Mouse (Mus musculus) adrenal gland, postnatal 10 days (tissue): ENCODE measurements around the gene Gkap1. TPM values are rescaled to one million over a fixed set of nuclear protein-coding genes. Genes with fewer than 3 reads are reported as not detected.

Experiments used
- DNase-seq: peaks from one replicate; pipeline ENCODE4 v3.0.0; 2021; ENCODE audit warnings: mixed read lengths
- long read RNA-seq, 2 experiments: library from polyadenylated mRNA; stranded (forward); transcript quantifications; one replicate each; pipeline ENCODE4 v2.0.0; 2021
- total RNA-seq, 2 experiments: library from RNA; stranded (reverse); gene quantifications; 2 replicates each; pipeline ENCODE4 v1.2.3; 2021

Gkap1 gene
- total RNA-seq: 10 to 100 TPM; 41.0 to 42.1 TPM
- long read RNA-seq, experiment 1, transcript Gkap1-201 (12 exons, 1,523 nt): major isoform, 28 of 62 reads
- long read RNA-seq, experiment 1, partial matches to known transcripts: 15 of 62 reads
- long read RNA-seq, experiment 1, other reads (novel, unspliced or antisense): 19 of 62 reads
- long read RNA-seq, experiment 2, transcript Gkap1-201 (12 exons, 1,523 nt): major isoform, 19 of 33 reads
- long read RNA-seq, experiment 2, partial matches to known transcripts: 5 of 33 reads
- long read RNA-seq, experiment 2, other reads (novel, unspliced or antisense): 9 of 33 reads

DNA sequence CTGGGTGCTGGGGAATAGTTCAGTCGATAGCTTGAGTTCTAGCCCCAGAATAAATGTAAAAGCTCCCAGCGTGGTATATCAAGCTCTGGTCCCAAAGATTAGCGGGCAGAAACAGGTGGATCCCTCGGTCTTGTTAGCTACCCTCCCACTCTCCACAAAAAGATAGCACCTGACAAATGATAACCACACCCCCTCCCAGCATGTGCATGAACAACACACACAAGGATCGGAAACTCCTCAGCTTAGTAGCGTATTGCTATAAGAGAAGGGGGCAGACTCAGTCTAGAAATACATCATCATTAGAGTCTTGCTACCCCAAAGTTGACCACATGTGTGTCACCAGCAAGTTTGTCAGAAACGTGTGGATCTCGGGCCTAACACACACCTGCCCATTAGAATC lies at the start of gene Gkap1:
Gene Gkap1 (minus strand): TSS at position 101 of the 400 bp plus-strand sequence.
- DNase-seq: no peak

DNA sequence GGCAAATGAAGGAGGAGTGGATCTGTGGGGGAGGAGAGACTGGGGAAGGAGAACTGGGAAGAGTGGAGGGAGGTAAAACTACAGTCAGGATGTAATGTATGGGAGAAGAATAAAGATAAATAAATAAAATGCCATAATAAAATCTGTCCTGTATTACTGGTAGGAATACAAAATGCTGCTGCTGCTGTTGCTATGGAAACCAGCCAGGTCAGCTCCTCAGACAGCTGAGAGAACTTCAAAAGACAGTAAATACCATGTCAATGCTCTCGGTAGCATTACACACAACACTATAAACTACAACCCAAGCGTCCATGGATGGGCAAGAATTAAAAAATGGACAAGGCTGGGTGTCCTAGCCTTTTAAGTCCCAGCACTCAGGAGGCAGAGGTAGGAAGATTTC lies 42.3 kb upstream of the Gkap1 start:
- DNase-seq: no peak

DNA sequence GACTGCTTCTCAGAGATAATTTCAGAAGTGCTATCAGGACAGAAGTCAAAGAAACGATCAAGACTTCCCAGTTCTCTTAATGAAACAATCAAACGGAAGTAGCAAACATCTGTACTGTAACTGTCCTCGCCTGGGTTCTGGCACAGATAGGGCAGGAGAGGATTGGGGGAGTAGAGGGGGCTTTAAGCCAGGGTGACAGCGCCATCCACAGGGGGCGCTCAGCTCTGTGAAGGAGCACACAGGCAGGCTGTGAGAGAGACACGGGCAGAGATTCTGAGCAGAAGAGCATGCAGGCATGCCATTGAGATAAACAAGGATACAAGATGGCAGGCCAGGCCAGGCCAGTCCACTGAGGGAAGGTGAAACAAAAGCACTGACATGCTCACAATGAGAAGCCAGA lies 39.5 kb upstream of the Gkap1 start:
- DNase-seq: no peak

DNA sequence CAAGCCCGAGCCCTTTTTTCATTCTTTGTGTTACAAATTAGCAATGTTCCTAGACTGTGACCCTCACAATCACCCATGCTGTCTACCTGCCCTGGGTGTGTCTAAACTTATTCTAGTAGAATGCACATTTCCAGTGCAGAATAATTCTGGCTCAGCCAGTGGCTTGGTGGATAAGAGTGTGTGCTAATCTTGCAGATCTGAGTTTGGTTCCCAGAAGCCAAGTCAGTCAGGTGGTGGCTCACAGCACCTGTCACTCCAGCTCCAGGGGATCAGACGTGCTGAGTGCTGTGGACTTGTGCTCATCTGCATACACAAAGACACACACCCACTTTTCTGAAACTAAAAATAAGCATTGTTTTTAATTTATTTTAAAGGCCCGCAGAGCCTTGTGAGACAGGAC lies 38.3 kb upstream of the Gkap1 start:
- DNase-seq: no peak

DNA sequence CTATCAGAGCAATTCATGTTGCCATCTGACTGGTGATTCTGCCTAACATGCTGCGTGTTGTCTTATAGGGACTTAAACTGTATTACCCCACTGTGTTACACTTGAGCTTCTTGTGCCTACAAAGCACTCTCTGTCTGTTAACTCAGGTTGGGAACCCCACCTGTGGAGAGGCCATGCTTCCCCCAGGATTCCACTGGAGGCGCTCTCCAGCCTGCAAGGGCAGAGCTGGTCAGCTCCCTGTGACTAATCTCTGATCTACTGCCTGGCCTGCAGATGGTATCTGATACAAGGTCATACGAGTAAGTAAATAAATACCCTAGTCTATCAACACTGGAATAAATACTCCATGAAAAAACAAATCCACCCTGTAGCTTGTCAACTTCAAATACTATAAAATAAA lies 35.9 kb upstream of the Gkap1 start:
- DNase-seq: peak; percentile 44

DNA sequence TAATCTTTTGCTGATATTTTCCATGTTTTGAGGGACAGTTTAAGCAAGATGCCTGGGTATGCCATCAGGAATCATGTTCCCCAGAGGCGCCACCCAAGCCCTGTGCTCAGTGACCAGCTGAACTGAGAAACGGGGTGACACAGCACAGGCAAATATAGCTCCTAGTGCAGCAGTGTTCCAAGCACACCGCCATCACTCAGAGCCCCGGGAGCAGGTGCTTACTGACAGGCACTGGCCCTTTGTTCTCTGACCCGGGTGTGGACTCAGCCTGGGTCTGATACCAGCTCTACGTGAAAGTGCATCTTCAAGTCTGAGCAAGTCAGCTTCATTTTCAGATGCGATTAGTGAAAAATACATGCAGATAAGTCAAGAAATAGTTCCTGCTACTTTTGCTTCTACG lies 34.0 kb upstream of the Gkap1 start:
- DNase-seq: no peak

DNA sequence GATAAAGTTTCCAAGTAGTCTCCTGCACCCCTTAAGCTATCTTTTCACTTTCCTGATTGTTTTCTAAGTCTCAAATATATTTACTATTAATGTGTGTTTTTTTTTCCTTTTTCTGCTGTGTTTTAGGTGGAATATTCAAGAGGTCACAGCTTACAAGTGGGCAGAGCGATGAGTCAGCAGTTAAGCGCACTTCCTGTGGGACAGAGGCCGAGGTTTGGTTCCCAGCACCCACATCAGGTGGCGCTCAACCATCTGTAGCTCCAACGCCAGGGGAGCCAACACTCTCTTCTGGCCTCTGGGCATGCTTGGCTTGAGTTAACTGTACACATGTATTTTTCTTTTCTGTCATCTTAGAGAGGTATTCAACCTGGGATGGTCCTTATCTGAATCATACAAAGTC lies 32.0 kb upstream of the Gkap1 start:
- no peak for DNase-seq

DNA sequence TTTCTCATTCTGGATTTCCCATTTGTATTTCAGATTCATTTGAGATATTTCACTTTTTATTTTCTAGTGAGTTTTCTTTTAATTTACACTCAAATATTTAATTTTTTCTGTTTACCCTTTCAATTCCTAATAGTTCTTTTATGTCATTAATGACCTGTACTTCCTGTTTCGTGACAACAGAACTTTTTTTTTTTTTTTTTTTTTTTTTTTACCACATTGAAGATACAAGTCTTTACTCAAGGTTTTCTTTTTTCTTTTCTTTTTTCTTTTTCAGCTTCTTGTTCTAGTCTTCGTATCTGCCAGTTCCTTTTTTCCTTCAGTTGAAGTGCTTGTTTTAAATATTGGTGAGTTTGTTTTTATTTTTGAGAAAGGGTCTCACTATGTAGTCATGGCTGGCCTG lies 29.7 kb upstream of the Gkap1 start:
- DNase-seq: no peak

DNA sequence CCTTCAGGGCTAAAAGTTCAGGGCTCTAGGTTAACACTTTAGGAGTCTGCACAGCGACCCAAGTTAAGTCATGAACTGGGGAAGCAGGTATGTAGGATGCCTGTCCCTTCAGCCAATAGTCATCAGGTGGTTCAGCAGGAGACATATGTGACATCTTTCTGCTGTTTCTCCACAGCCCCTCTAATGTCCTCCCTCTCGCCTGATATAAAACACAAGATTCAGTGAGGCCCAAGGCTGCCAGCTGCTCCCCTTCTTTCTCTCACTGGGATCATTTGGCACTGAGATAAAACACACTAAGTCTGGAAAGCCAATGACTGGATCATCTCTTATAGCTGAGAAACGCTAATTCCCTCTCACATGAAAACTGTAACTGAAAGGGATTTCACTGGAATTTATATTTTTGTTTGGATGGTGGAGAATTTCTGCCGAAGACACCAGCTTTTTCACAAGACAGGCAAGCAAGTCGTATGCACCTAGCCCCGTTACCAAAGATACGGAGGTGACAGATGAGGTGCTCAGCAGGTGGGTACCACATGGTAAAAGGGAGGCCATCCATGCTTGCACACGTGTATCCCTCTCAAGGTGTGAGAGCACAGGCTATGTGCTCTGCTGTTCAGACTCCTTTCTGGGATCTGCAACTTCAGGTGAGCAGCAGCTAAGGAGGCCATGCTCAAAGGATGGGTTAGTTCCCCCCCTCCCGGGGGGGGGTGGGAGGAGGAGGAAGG lies 27.1 kb upstream of the Gkap1 start:
- DNase-seq: no peak

DNA sequence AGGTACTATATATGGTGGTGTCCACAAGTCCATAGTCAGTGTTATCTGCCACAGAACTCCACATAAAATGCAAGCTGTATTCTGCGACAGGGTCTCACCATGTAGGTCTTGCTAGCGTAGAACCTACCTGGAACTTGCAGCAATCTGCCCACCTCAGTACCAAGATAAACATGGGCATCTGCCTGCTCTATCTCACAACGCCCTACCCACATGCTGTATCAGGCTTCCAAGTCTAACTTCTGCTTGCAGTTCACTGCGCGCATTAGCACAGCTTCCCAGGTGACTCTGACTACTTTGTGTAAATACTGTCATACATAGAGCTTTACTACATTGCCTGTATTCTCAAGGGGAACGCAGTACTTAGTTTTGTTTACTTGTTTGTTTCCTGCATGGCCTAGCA lies 26.5 kb upstream of the Gkap1 start:
- no peak for DNase-seq

DNA sequence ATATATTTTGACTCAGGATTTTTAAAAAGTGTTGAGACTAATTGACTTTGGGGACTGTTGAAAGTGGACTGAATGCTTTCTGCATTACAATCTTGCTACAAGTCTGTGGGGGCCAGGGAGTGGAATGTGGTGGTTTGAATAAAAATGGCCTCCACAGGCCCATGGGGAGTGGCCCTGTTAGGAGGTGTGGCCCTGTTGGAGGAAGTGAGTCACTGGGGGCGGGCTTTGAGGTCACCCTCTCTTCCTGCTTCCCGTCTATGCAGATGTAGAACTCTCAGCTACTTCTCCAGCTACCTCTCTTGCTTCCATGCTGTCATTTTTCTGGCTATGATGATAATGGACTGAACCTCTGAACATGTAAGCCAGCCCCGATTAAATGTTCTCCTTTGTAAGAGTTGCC lies 23.3 kb upstream of the Gkap1 start:
- no peak for DNase-seq

DNA sequence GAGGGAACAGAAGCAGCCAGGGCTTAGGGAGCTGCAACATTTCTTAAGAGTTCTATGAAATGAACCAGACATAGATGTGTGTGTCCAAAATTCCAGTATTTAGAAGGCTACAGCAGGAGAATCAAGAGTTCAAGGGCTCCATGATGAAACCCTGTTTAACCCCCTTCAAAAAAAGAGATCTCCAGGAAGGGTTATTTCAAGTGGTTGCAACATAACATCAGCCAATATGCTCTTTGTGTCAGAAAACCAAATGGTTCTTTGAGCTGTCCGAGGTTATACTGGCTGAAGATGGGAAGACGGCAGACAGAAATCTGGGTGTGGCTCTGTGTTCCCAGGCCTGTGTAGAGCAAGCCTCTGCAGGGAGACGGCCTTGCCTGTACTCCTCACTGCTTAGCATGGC lies 20.1 kb upstream of the Gkap1 start:
- no peak for DNase-seq

DNA sequence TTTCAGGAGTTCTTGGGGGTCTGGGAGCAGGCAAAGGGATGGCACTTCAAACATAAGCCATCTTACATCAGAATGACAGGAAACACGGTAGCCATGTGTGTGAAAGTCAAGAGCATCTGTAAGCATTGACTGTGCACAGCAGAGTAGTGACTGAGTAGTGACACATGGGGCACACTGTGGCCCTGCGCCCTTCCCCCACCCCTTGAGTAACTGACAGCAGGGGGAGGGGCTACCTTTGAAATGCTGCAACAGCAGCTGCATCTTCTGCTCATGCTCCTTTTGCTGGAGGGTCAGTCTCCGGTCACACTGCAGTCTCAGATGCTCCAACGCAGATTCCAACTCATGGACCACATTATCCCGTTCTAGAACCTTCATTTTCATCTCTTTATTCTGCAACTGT lies 17.3 kb upstream of the Gkap1 start:
- DNase-seq: no peak

DNA sequence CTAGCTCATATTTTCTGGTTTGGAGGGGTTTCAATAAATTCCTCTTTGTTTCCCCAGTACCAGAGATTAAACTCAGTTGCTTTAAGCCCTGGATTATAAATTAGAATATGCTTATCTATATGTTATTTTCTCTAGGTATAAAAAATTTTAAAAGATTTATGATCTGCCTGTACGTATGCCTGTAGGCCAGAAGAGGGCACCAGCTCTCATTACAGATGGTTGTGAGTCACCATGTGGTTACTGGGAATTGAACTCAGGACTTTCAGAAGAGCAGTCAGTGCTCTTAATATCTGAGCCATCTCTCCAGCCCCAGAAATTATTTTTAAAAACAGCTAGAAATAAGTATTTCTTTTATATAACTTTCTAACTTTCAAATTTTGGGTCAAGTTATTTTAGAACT lies 13.8 kb upstream of the Gkap1 start:
- DNase-seq: no peak

DNA sequence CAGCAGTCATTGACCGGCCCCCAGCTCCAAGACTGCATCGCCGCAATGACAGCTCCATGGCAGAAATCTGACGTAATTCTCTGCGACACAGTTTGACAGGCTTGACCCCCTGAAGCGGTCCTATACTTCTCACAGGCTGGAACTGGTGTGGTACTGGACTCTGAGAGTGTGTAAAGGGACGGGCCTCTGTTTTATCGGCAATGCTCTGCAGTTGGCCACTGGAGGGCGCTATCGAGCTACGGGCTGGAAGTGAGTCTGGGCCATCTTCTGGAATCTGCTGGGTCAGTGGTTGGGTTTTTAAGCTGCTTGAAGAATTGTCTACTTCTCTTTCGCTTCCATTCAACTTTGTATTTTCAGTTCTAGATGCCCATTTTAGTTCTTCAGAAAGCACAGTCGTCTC lies 12.3 kb upstream of the Gkap1 start:
- DNase-seq: peak; percentile 93

DNA sequence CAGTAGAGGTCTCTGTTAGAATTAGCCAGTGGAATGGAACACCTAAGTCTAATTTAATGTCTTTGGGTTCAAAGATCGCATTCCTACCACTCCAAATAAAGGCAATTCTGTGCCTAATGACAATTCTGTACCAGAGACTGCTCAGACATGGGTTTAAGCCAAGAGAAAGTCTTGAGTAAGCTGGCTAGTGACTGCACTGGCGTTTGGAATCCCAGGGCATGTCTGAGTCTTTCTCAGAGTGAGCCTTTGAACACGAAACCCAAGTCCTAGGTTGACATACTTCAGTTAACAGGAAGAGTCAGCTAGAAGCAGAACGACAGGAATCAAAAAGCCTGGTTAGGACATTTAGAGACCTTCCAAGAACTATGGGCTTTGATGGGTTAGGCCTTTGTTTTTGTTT lies 8.0 kb upstream of the Gkap1 start:
- no peak for DNase-seq

DNA sequence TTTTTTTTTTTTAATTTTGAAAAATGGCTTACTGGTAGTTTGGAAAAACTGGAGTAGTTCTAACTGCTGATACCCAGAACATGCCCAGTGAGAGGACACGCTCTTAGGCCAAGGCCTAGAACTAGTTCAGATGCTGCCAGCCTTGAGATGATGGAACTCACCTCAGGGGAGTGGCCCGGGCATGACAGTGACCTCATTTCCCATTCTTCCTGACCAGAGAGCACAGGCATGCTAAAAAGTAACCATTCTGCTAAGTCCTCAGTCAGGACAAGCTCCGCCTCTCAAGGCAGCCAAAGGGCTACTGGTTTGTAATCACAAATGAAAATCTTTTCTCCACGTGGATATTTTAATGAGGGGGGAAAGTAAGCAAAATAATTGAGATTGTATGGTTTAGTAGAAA lies 6.4 kb upstream of the Gkap1 start:
- DNase-seq: no peak

DNA sequence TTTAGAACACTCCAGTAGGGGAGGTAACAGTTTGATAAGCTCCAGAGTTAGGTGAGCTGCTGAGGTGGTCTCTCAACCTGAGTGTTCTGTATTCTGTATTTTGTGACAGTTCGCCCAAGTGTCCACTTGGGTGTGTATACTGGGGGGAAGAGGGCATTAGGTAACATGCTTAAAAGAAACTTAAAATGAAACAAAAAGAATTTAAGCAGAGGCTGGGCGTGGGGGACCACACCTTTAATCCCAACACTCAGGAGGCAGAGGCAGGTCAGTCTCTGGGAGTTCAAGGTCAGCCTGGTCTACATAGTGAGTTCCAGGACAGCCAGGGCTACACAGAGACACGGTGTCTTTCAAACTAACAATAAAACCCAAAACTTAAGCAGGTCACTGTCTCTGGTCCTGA lies 5.0 kb upstream of the Gkap1 start:
- DNase-seq: no peak

DNA sequence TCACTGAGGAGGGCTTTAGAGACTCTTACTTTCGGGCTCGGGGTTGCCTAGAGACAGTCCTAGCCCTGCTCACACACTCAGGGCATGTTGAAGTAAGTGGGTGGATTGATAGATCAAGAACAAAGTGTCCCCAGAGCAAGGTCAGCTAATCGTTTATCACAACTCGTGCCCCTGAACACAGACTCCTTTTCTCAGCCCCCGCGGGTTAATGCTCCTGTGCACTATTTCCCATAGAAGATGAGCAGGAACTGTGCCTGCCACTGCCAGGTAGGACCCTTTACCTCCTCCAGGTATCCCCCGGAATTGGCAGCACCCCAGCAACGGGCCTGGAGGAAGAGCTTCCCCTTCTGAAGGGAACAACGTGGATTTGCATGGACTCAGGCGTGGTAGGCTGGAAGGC lies 757 bp upstream of the Gkap1 start:
- peak; percentile 50 for DNase-seq

DNA sequence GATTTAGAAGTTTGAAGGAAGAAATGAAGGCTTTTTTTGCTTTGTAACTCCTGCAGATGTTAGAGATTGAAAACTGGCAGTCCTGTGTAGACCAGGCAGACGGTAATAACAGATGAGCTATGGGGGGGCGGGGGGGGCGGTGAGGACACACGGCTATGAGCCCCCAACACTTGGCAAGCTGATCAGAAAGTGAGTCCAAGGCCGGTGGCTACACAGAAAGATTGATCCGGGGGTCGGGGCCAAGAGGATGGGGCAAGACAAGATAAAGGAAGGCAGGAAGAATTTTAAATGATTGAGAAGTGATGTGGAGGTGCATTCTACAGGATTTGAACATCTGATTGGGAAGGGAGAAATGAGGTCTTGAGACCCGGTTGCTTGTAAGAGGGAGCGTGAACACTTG lies 423 bp downstream of the Gkap1 start:
- DNase-seq: no peak

DNA sequence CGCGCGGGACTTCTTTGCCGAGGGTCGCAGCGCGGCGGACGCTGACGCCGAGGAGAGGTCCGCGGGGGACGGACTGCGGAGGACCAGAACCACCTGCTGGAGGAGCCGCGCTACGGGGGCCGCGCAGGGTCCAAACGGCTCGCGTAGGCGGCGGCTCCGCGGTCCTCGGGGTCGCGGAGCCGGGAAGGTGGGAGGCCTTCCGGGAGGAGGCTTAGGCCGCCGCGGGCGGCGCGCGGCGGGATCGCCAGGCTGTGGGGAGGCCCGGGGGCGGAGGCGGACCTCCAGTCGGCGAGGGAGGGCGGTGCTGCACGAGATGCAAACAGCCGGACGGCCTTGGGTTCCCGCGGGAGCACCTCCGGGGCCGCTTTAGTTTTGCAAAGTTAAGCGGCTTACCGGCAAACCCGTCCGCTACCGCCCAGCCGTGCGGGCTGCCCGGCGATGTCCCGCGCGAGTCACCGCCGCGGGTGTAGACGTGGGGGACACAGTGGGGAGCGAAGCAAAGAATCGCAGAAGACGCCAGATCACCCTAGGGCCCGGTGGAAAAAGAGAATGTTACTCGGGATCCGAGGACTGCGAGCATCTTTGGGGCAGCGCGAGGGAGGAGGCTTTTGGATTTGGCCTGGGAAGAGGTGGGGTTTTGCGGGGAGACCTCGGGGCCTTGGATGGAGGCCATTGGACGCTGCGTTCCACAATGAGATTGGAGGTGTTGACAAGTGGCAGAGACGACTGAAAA lies 1.1 kb downstream of the Gkap1 start:
- DNase-seq: peak; percentile 86

DNA sequence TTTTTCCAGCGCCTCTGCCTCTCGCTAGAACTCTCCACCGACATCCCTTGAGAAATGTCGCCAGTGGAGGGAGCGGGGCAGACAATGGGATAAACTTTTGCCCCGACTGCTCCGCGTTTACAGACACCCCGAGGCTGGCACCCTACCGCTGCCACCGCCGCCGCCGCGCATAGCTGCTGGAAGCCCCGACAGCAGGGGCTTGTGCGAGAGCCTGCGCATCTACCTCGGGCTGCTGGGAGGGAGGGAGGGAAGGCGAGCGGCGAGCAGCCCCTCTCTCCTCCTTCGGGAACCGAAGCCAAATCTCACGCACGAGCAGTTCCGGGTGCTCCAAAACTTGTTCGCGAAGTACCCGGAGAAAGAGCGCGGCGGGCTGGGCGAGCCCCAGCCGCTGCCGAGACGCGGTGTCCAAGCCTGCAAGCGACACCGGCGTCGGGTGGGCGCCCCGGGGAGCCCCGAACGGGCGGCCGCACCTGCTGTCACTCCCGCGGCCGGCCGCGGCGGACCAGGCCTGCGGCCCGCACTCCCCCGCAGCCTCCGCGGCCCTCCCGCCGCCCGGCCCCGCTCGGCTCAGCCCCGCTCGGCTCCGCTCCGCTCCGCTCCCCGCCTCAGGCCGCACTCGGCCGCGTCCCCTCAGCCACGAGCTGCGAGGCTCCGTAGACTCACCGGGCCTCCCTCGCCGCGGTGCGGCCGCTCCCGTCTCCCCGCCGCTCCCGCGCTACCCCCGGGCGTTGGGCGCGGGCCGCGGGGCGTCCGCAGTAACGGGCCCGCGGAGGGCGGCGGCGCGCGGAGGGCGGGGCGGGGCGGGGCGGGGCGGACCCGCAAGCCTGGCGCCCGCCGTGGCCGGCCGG lies 1.9 kb downstream of the Gkap1 start:
- peak; percentile 61 for DNase-seq

DNA sequence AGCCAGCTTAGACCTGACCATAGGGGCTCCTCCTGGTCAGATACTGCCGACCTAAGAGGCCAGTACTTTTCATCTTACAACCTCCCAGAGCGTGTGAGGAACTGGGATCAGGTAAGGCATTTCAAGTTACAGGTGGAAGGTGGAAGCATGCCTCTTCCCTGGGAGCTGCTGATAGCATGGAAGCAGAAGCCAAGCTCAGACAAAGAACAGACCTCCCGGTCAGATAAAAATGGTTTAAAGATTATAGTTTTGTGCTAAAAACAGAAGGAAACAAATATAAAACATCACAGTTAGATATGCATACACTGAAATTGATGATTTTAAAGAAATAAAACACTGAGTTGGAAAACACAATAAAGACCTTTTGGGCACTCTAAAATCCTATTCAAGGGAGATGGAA lies 8.6 kb downstream of the Gkap1 start:
- DNase-seq: no peak
